Mouse (Mus musculus): Measurements from ENCODE around the gene Far2. TPM values are rescaled to one million over a fixed set of nuclear protein-coding genes. Genes with fewer than 3 reads are reported as not detected.
A peak's percentile ranks its signal among the peaks of the same experiment; 100 is the strongest.

Far2 gene
- polyA plus RNA-seq, 1 experiment, result 12.2 TPM

GRCm38 (mm10) chr6:148066267-148066666 lies 19.2 kb downstream of the Far2 start:
- Histone ChIP-seq H3K27ac (ENCODE audit: insufficient read depth, low read depth, low read length) (peak overlapping the region; percentile 78), H3K27me3 (ENCODE audit: control insufficient read depth, insufficient read depth, low read length) (no peaks in the 10 kb centered on the region), H3K36me3 (ENCODE audit: control insufficient read depth, insufficient read depth, low read length) (peaks cover 3% of the 10 kb centered on the region; the same call in 1 of the 2 replicates), H3K4me1 (ENCODE audit: control insufficient read depth, insufficient read depth, insufficient read length, low read length) (peaks cover 7% of the 10 kb centered on the region), H3K4me3 (ENCODE audit: low read depth, low read length) (no peak overlapping the region)
- TF ChIP-seq CTCF (IDR thresholded peaks at IDR 0.05; ENCODE audit: extremely low read depth, insufficient read length, insufficient replicate concordance, low read depth, low read length), result no peak
- TF ChIP-seq POLR2A (IDR thresholded peaks at IDR 0.05; ENCODE audit: low read depth, low read length), result no peak
- WGBS, result 20% methylated on average over 5 of the region's 5 CpGs

GRCm38 (mm10) chr6:148068786-148069185 lies 21.7 kb downstream of the Far2 start:
- Histone ChIP-seq H3K27ac (ENCODE audit: insufficient read depth, low read depth, low read length) (no peak overlapping the region), H3K4me3 (ENCODE audit: low read depth, low read length) (no peak overlapping the region), H3K27me3 (ENCODE audit: control insufficient read depth, insufficient read depth, low read length) (no peaks in the 10 kb centered on the region), H3K4me1 (ENCODE audit: control insufficient read depth, insufficient read depth, insufficient read length, low read length) (peaks cover 7% of the 10 kb centered on the region), H3K36me3 (ENCODE audit: control insufficient read depth, insufficient read depth, low read length) (peaks cover 3% of the 10 kb centered on the region; the same call in 1 of the 2 replicates)
- no peak for TF ChIP-seq POLR2A (IDR thresholded peaks at IDR 0.05; ENCODE audit: low read depth, low read length)
- no peak for TF ChIP-seq CTCF (IDR thresholded peaks at IDR 0.05; ENCODE audit: extremely low read depth, insufficient read length, insufficient replicate concordance, low read depth, low read length)
- WGBS, result 92% methylated on average over 4 of the region's 4 CpGs

GRCm38 (mm10) chr6:148073599-148073998 lies 26.5 kb downstream of the Far2 start:
- TF ChIP-seq CTCF (IDR thresholded peaks at IDR 0.05; ENCODE audit: extremely low read depth, insufficient read length, insufficient replicate concordance, low read depth, low read length) (no peak), POLR2A (IDR thresholded peaks at IDR 0.05; ENCODE audit: low read depth, low read length) (no peak)
- 76% methylated on average over 3 of the region's 3 CpGs for WGBS
- Histone ChIP-seq H3K4me1 (ENCODE audit: control insufficient read depth, insufficient read depth, insufficient read length, low read length) (peaks cover 2% of the 10 kb centered on the region; the same call in 1 of the 2 replicates), H3K36me3 (ENCODE audit: control insufficient read depth, insufficient read depth, low read length) (peaks cover 2% of the 10 kb centered on the region; the same call in 1 of the 2 replicates), H3K27ac (ENCODE audit: insufficient read depth, low read depth, low read length) (no peak overlapping the region), H3K27me3 (ENCODE audit: control insufficient read depth, insufficient read depth, low read length) (no peaks in the 10 kb centered on the region), H3K4me3 (ENCODE audit: low read depth, low read length) (no peak overlapping the region)

GRCm38 (mm10) chr6:148074211-148074864 lies 27.3 kb downstream of the Far2 start:
- Histone ChIP-seq H3K27me3 (ENCODE audit: control insufficient read depth, insufficient read depth, low read length) (no peaks in the 10 kb centered on the region), H3K27ac (ENCODE audit: insufficient read depth, low read depth, low read length) (no peak overlapping the region), H3K36me3 (ENCODE audit: control insufficient read depth, insufficient read depth, low read length) (0 out of 2 replicates have a peak, but pooled peaks cover under 1% of the 10 kb centered on the region), H3K4me1 (ENCODE audit: control insufficient read depth, insufficient read depth, insufficient read length, low read length) (peaks cover 2% of the 10 kb centered on the region; the same call in 1 of the 2 replicates), H3K4me3 (ENCODE audit: low read depth, low read length) (no peak overlapping the region)
- no peak for TF ChIP-seq POLR2A (IDR thresholded peaks at IDR 0.05; ENCODE audit: low read depth, low read length)
- no peak for TF ChIP-seq CTCF (IDR thresholded peaks at IDR 0.05; ENCODE audit: extremely low read depth, insufficient read length, insufficient replicate concordance, low read depth, low read length)

GRCm38 (mm10) chr6:148083864-148084263 lies 36.8 kb downstream of the Far2 start:
- whole genome bisulfite sequencing, result 28% methylated on average over 2 of the region's 2 CpGs
- no peaks in the 10 kb centered on the region for H3K27me3 ChIP-seq (ENCODE audit: control insufficient read depth, insufficient read depth, low read length)

GRCm38 (mm10) chr6:148084403-148084802 lies 37.3 kb downstream of the Far2 start:
- H3K27me3 ChIP-seq (ENCODE audit: control insufficient read depth, insufficient read depth, low read length), result no peaks in the 10 kb centered on the region
- H3K4me1 ChIP-seq (ENCODE audit: control insufficient read depth, insufficient read depth, insufficient read length, low read length), result peaks cover 9% of the 10 kb centered on the region; the same call in 1 of the 2 replicates
- H3K27ac ChIP-seq (ENCODE audit: insufficient read depth, low read depth, low read length), result peak overlapping the region; percentile 57; the same call in 1 of the 2 replicates
- H3K36me3 ChIP-seq (ENCODE audit: control insufficient read depth, insufficient read depth, low read length), result no peaks in the 10 kb centered on the region; the same call in 1 of the 2 replicates
- 17% methylated on average over 2 of the region's 2 CpGs for WGBS
- no peak overlapping the region for H3K4me3 ChIP-seq (ENCODE audit: low read depth, low read length)
- TF ChIP-seq POLR2A (IDR thresholded peaks at IDR 0.05; ENCODE audit: low read depth, low read length), result no peak

More at GRCm38 (mm10) chr6:148083864-148084263, 36.8 kb downstream of the Far2 start:
- H3K36me3 ChIP-seq (ENCODE audit: control insufficient read depth, insufficient read depth, low read length), result no peaks in the 10 kb centered on the region; the same call in 1 of the 2 replicates
- TF ChIP-seq POLR2A (IDR thresholded peaks at IDR 0.05; ENCODE audit: low read depth, low read length), result no peak
- TF ChIP-seq CTCF (IDR thresholded peaks at IDR 0.05; ENCODE audit: extremely low read depth, insufficient read length, insufficient replicate concordance, low read depth, low read length), result no peak
- H3K27ac ChIP-seq (ENCODE audit: insufficient read depth, low read depth, low read length), result peak overlapping the region; percentile 58; the same call in 1 of the 2 replicates
- H3K4me1 ChIP-seq (ENCODE audit: control insufficient read depth, insufficient read depth, insufficient read length, low read length), result peaks cover 9% of the 10 kb centered on the region; the same call in 1 of the 2 replicates
- no peak overlapping the region for H3K4me3 ChIP-seq (ENCODE audit: low read depth, low read length)

GRCm38 (mm10) chr6:148097039-148097438 lies 50.0 kb downstream of the Far2 start:
- Histone ChIP-seq H3K27ac (ENCODE audit: insufficient read depth, low read depth, low read length) (no peak overlapping the region), H3K4me3 (ENCODE audit: low read depth, low read length) (no peak overlapping the region), H3K27me3 (ENCODE audit: control insufficient read depth, insufficient read depth, low read length) (no peaks in the 10 kb centered on the region), H3K4me1 (ENCODE audit: control insufficient read depth, insufficient read depth, insufficient read length, low read length) (peaks cover 9% of the 10 kb centered on the region; the same call in 1 of the 2 replicates), H3K36me3 (ENCODE audit: control insufficient read depth, insufficient read depth, low read length) (peaks cover 3% of the 10 kb centered on the region)
- 83% methylated on average over 3 of the region's 3 CpGs for WGBS
- TF ChIP-seq POLR2A (IDR thresholded peaks at IDR 0.05; ENCODE audit: low read depth, low read length) (no peak), CTCF (IDR thresholded peaks at IDR 0.05; ENCODE audit: extremely low read depth, insufficient read length, insufficient replicate concordance, low read depth, low read length) (no peak)
